Mouse (Mus musculus) embryonic fibroblast, embryonic 13.5 days (primary cell): ENCODE results near the gene Hnf1a.

Experiments used
- CTCF ChIP-seq: IDR thresholded peaks from 2 replicates; pipeline ENCODE4 v1.5.1; 2011; ENCODE audit warnings: mild to moderate bottlenecking, control low read depth, low read length, moderate library complexity, borderline replicate concordance; ENCODE audit not compliant: insufficient read depth
- POLR2A ChIP-seq: IDR thresholded peaks from 2 replicates; pipeline ENCODE4 v1.6.1; 2011; ENCODE audit warnings: low read depth, mild to moderate bottlenecking, control low read depth, low read length, moderate library complexity

GRCm38 (mm10) chr5:114945072-114945471 is 25.8 kb downstream of the Hnf1a start:
- TF ChIP-seq POLR2A = no peak
- no peak for TF ChIP-seq CTCF
